Mouse (Mus musculus) layer of hippocampus, postnatal 10 days (tissue): ENCODE data around the gene Rtn4. TPM values are rescaled to one million over a fixed set of nuclear protein-coding genes. Genes with fewer than 3 reads are reported as not detected.

Source experiments
- total RNA-seq, 2 experiments: library from RNA; stranded (reverse); gene quantifications; 2 replicates each; pipeline ENCODE4 v1.2.3; 2021

The Rtn4 gene
- total RNA-seq, 2 experiments from 2014 or later = 504 to 510 TPM

Other genes starting within 250 kb of the Rtn4 start
- gene Prorsd1, start 177.9 kb upstream of the Rtn4 start, total RNA-seq = 1 to 10 TPM; 4.0 to 5.3 TPM
- 10 to 100 TPM; 29.2 to 36.5 TPM for gene Mtif2, start 166.5 kb upstream of the Rtn4 start, total RNA-seq
- under 1 TPM in 1 of 2 experiments, not detected in 1; 0.27 TPM for gene Clhc1, start 145.0 kb upstream of the Rtn4 start, total RNA-seq
- gene Rps27a, start 144.8 kb upstream of the Rtn4 start, total RNA-seq = 100 to 1,000 TPM; 485 to 520 TPM
- 1 to 10 TPM; 2.2 to 3.1 TPM for gene 4931440F15Rik, start 132.7 kb downstream of the Rtn4 start, total RNA-seq